Mouse (Mus musculus) midbrain, embryonic 10.5 days (tissue): Measurements from ENCODE around the gene Gm21746. TPM values are rescaled to one million over a fixed set of nuclear protein-coding genes. Genes with fewer than 3 reads are reported as not detected.
"Not testable (repeated sequence)": the region's sequence is repeated elsewhere in the genome, so short reads cannot be mapped to it uniquely, and the experiment has no call there.

Source experiments
- DNase-seq: peaks from one replicate; pipeline ENCODE4 v3.0.0-alpha.2; 2017; ENCODE audit warnings: low spot score
- H3K27ac ChIP-seq: fragments of 300-500 bp; sonication (generic); replicated peaks from 2 replicates; pipeline ENCODE4 v1.5.1; 2016; ENCODE audit warnings: mild to moderate bottlenecking
- H3K27me3 ChIP-seq: fragments of 300-500 bp; sonication (generic); 2 replicates; pipeline ENCODE4 v1.6.1; 2016; ENCODE audit warnings: low read depth, mild to moderate bottlenecking; ENCODE audit not compliant: poor library complexity, severe bottlenecking
- H3K36me3 ChIP-seq: fragments of 300-500 bp; sonication (generic); 2 replicates; pipeline ENCODE4 v1.6.1; 2016; ENCODE audit warnings: mild to moderate bottlenecking, moderate library complexity
- H3K4me1 ChIP-seq: fragments of 300-500 bp; sonication (generic); 2 replicates; pipeline ENCODE4 v1.6.1; 2016
- H3K4me3 ChIP-seq: fragments of 300-500 bp; sonication (generic); 2 replicates; pipeline ENCODE4 v1.5.1; 2016; ENCODE audit warnings: mild to moderate bottlenecking, moderate library complexity
- H3K9me3 ChIP-seq: fragments of 300-500 bp; sonication (generic); replicated peaks from 2 replicates; pipeline ENCODE4 v1.6.1; 2016; ENCODE audit warnings: mild to moderate bottlenecking
- WGBS: fragments of 180-500 bp; shearing (Covaris S2); methylation state at CpG from one replicate; pipeline ENCODE4 v1.1.7; 2016; 5-methylcytosine and 5-hydroxymethylcytosine counted together
- polyA plus RNA-seq: library from polyadenylated mRNA; unstranded; fragments of >200 nt; fragmentation: Nextera tagmentation; extraction: Ambion mirVana; gene quantifications from 2 replicates; pipeline ENCODE4 v1.2.1, GENCODE M21; 2016

Gm21746 gene
- not detected in 2 replicates for polyA plus RNA-seq

GRCm38 (mm10) chrY:6237895-6238294 lies at the start of gene Gm21746:
Gene Gm21746 (minus strand): TSS chrY:6237995.
- not testable (repeated sequence) for H3K4me1 ChIP-seq, H3K4me3 ChIP-seq, DNase-seq, H3K27me3 ChIP-seq, H3K9me3 ChIP-seq, H3K36me3 ChIP-seq, H3K27ac ChIP-seq
- 84% methylated on average over 2 of the region's 3 CpGs for WGBS

- not testable (repeated sequence) for DNase-seq, H3K27ac ChIP-seq, H3K9me3 ChIP-seq, H3K4me3 ChIP-seq, H3K27me3 ChIP-seq, H3K36me3 ChIP-seq, H3K4me1 ChIP-seq
Measured at GRCm38 (mm10) chrY:6266798-6267197, 29.0 kb upstream of the Gm21746 start, which contains the start of gene Gm20873. Gene Gm20873 (plus strand): TSS chrY:6267098.

Other genes starting within 250 kb of the Gm21746 start
- gene Gm20873, start 29.1 kb upstream of the Gm21746 start, polyA plus RNA-seq, result not detected in 2 replicates